Mouse (Mus musculus) bone marrow, adult 2 months (tissue): Measurements from ENCODE around the gene Atp2b2.

Experiments used
- CTCF ChIP-seq: fragments of 200-500 bp; IDR thresholded peaks from 2 replicates; pipeline ENCODE4 v1.5.1; 2011; ENCODE audit warnings: low read length, control low read depth; ENCODE audit not compliant: control insufficient read depth, insufficient read depth
- POLR2A ChIP-seq: fragments of 200-500 bp; IDR thresholded peaks from 2 replicates; pipeline ENCODE4 v1.6.1; 2011; ENCODE audit warnings: low read depth, mild to moderate bottlenecking, control low read depth, low read length, borderline replicate concordance; ENCODE audit not compliant: control insufficient read depth

- TF ChIP-seq CTCF (no peak), POLR2A (no peak)
These were observed 167.2 kb downstream of the Atp2b2 start for GRCm38 (mm10) chr6:113875201-113875600.
